In genomic region chr12:38793076-38793475, GRCm38 (mm10) we compare ENCODE assay signal across 25 mouse cellular contexts. TPM values are rescaled to one million over a fixed set of nuclear protein-coding genes. Genes with fewer than 3 reads are reported as not detected.
DNase-seq lines count a peak whose midpoint lies in the region; ATAC-seq and TF ChIP-seq lines count a peak whose summit lies in the region.
"Had no signal": no experiment of that assay in that cellular context is flagged by ENCODE, and none has a peak within 500 bp of the region (broad histone marks: within the 10 kb centered on the region; RNA-seq: fewer than 3 reads in every experiment).

No protein-coding gene starts in this region.

- ATAC-seq in liver, postnatal 0 days: no peak
- ATAC-seq: activated CD4-positive, CD25-positive, alpha-beta regulatory T cell, adult 4 months; CD4-positive, CD25-positive, alpha-beta regulatory T cell, adult 4 months; forebrain, embryonic 13.5 days; forebrain, embryonic 15.5 days; forebrain, postnatal 0 days had no signal

- TF ChIP-seq EP300 in CH12.LX (IDR thresholded peaks at IDR 0.05; ENCODE audit: low read length): no peak
- TF ChIP-seq EP300 in liver, postnatal 0 days (IDR thresholded peaks at IDR 0.05; ENCODE audit: low read depth): no peak

- no peak overlapping the region for H3K9ac ChIP-seq in CH12.LX (ENCODE audit: insufficient read depth, low read depth)
- H3K9ac ChIP-seq in liver, postnatal 0 days (replicated peaks): no peak overlapping the region
- H3K9ac ChIP-seq: embryonic facial prominence, embryonic 12.5 days; forebrain, embryonic 13.5 days; forebrain, embryonic 15.5 days; forebrain, postnatal 0 days had no signal

- no peak for TF ChIP-seq POLR2A in CH12.LX (IDR thresholded peaks at IDR 0.05; ENCODE audit: low read depth, low read length)

- TF ChIP-seq RAD21 in CH12.LX (IDR thresholded peaks at IDR 0.05; ENCODE audit: low read depth, low read length): no peak

- no peak overlapping the region for H3K4me3 ChIP-seq in CH12.LX (replicated peaks in 1 of 3; ENCODE audit: low read depth in 2 of 3, low read length in 2 of 3, poor library complexity in 1 of 3)
- no peak overlapping the region for H3K4me3 ChIP-seq in liver, postnatal 0 days (ENCODE audit: low read depth, low read length)
- H3K4me3 ChIP-seq: embryonic facial prominence, embryonic 10.5 days; embryonic facial prominence, embryonic 12.5 days; forebrain, embryonic 13.5 days; forebrain, embryonic 15.5 days had no signal

- dilution Hi-C loops in CH12.LX (cut with MboI; ENCODE audit: extremely low pct_ligation_motif_present, extremely low pct_unique_long_range_greater_than_20kb, low sequenced_read_pairs): no loop called here

- TF ChIP-seq CTCF in CH12.LX (conservative IDR thresholded peaks at IDR 0.05 in 1 of 2, IDR thresholded peaks at IDR 0.05 in 1 of 2; ENCODE audit: low read depth in 2 of 2, low read length in 2 of 2): no peak
- no peak for TF ChIP-seq CTCF in liver, postnatal 0 days (IDR thresholded peaks at IDR 0.05; ENCODE audit: low read depth)

- H3K4me2 ChIP-seq in CH12.LX (ENCODE audit: insufficient read depth, low read depth, poor library complexity, severe bottlenecking): no peak overlapping the region
- no peak overlapping the region for H3K4me2 ChIP-seq in liver, postnatal 0 days (ENCODE audit: low read depth, low read length)
- H3K4me2 ChIP-seq: embryonic facial prominence, embryonic 12.5 days; forebrain, embryonic 13.5 days; forebrain, embryonic 15.5 days had no signal

- peak; percentile 32 for DNase-seq in lung, postnatal 36 days
- DNase-seq in lung, postnatal 25 days (ENCODE audit: low spot score): no peak
- DNase-seq in CH12.LX (ENCODE audit: extremely low read depth): no peak
- DNase-seq in adipocyte (ENCODE audit: low spot score): peak; percentile 8
- DNase-seq in liver, postnatal 0 days: no peak
- DNase-seq in layer of hippocampus, postnatal 14 days (ENCODE audit: low spot score in 2 of 2): no peak
- no peak for DNase-seq in cerebellum, postnatal 4 days (ENCODE audit: low spot score in 2 of 2)
- DNase-seq: adrenal gland, postnatal 10 days; adrenal gland, postnatal 25 days; B cell, adult 2 months; cerebellum, adult 11 months; cerebellum, adult 18-20 months; cerebellum, adult 8-10 months; cerebellum, adult 9-11 months; cerebellum, postnatal 14 days; cerebellum, postnatal 36 days; forebrain, postnatal 0 days had no signal

- no peaks in the 10 kb centered on the region for H3K27me3 ChIP-seq in CH12.LX (replicated peaks)
- H3K27me3 ChIP-seq in liver, postnatal 0 days (ENCODE audit: insufficient read depth, low read length): no peaks in the 10 kb centered on the region
- H3K27me3 ChIP-seq: embryonic facial prominence, embryonic 12.5 days; forebrain, embryonic 13.5 days; forebrain, embryonic 15.5 days; Patski had no signal

- in situ Hi-C loops in CH12.LX (cut with MboI; ENCODE audit: low pct_ligation_motif_present, low pct_unique_long_range_greater_than_20kb, low sequenced_read_pairs): no loop called here

- H3K79me2 ChIP-seq in CH12.LX (replicated peaks; ENCODE audit: control insufficient read depth, extremely low read depth, insufficient read depth, poor library complexity, severe bottlenecking): no peaks in the 10 kb centered on the region

- 64% methylated on average over 4 of the region's 4 CpGs for WGBS in liver, postnatal 0 days (ENCODE audit: insufficient replicate concordance)

- peaks cover 0 to 7% of the 10 kb centered on the region in 2 experiments; a peak in 3 of 4 replicates for H3K4me1 ChIP-seq in CH12.LX (ENCODE audit: control insufficient read depth in 1 of 2, insufficient read depth in 2 of 2)
- H3K4me1 ChIP-seq in liver, postnatal 0 days (ENCODE audit: insufficient read depth): no peaks in the 10 kb centered on the region

- H3K9me3 ChIP-seq in CH12.LX (replicated peaks; ENCODE audit: low read length): no peaks in the 10 kb centered on the region
- no peaks in the 10 kb centered on the region for H3K9me3 ChIP-seq in liver, postnatal 0 days (ENCODE audit: low read length)
- H3K9me3 ChIP-seq: embryonic facial prominence, embryonic 10.5 days; embryonic facial prominence, embryonic 12.5 days; forebrain, embryonic 13.5 days; forebrain, embryonic 15.5 days had no signal

- H3K27ac ChIP-seq in CH12.LX (ENCODE audit: insufficient read depth, low read depth): no peak overlapping the region
- H3K27ac ChIP-seq in liver, postnatal 0 days (ENCODE audit: low read depth): no peak overlapping the region
- H3K27ac ChIP-seq: embryonic facial prominence, embryonic 10.5 days; embryonic facial prominence, embryonic 12.5 days; forebrain, embryonic 13.5 days; forebrain, embryonic 15.5 days had no signal

- no peaks in the 10 kb centered on the region for H3K36me3 ChIP-seq in CH12.LX (replicated peaks in 1 of 2; ENCODE audit: control insufficient read depth in 1 of 2, insufficient read depth in 1 of 2, low read length in 1 of 2)
- H3K36me3 ChIP-seq in liver, postnatal 0 days (replicated peaks; ENCODE audit: insufficient read depth, low read length): no peaks in the 10 kb centered on the region
- H3K36me3 ChIP-seq: embryonic facial prominence, embryonic 12.5 days; forebrain, embryonic 15.5 days had no signal

TF ChIP-seq in CH12.LX, 34 proteins besides CTCF, POLR2A, EP300 and RAD21:
- TF ChIP-seq E2F4 (IDR thresholded peaks at IDR 0.05; ENCODE audit: insufficient replicate concordance, low read depth, low read length): no peak
- peak; percentile 56 for TF ChIP-seq ZNF384 (IDR thresholded peaks at IDR 0.05; ENCODE audit: low read depth, low read length)

RNA-seq across cellular contexts. Expression of gene Etv1, which starts 13.9 kb away (rescaled TPM):
- 1.3 and 3.4 TPM in 2 replicates for total RNA-seq in CH12.LX (2012; rRNA removed)
- 3.4 and 4.4 TPM in 2 replicates for total RNA-seq in CH12.LX (2014; rRNA removed)
- polyA plus RNA-seq in CH12.LX (2012; ENCODE audit: insufficient read length, low read depth): 4.0 and 5.4 TPM in 2 replicates
- polyA plus RNA-seq in liver, postnatal 0 days (2015; fragmentation: Nextera tagmentation; extraction: Ambion mirVana): 0.92 and 1.1 TPM in 2 replicates
- 10 to 100 TPM; 64.2 to 74.3 TPM for total RNA-seq in layer of hippocampus, postnatal 14 days (2021)
- total RNA-seq: MEL had no signal

Comparison
In these comparisons a context has a peak if more than half of its experiments do, and no peak if none do; other contexts are left out.
1. DNase-seq: peak in lung, postnatal 36 days (single experiment) and adipocyte (single experiment); none in lung, postnatal 25 days (single experiment), CH12.LX (single experiment), liver, postnatal 0 days (single experiment), layer of hippocampus, postnatal 14 days (0 of 2) and cerebellum, postnatal 4 days (0 of 2).
2. RNA of gene Etv1, which starts 13.9 kb away (total RNA-seq): 64.2 to 74.3 TPM in layer of hippocampus, postnatal 14 days; 1.3 to 4.4 TPM in CH12.LX; every median in the first group is over 10 times any median in the second.